Mouse (Mus musculus) liver, adult 2 months (tissue): ENCODE data around the gene Kctd20. TPM values are rescaled to one million over a fixed set of nuclear protein-coding genes. Genes with fewer than 3 reads are reported as not detected.

Experiments used
- DNase-seq: peaks from one replicate; pipeline ENCODE4 v3.0.0-alpha.2; 2011; ENCODE audit warnings: low read depth, low spot score; ENCODE audit errors: extremely low read depth
- H3K27ac ChIP-seq: fragments of 200-500 bp; replicated peaks from 2 replicates; pipeline ENCODE4 v1.5.1; 2012; ENCODE audit warnings: low read depth, mild to moderate bottlenecking, control low read depth, inconsistent platforms, low read length; ENCODE audit not compliant: insufficient read depth
- H3K27me3 ChIP-seq: fragments of 200-500 bp; 2 replicates; pipeline ENCODE4 v1.6.1; 2012; ENCODE audit warnings: mild to moderate bottlenecking, moderate library complexity, low read length, inconsistent platforms; ENCODE audit not compliant: control insufficient read depth, insufficient read depth
- H3K36me3 ChIP-seq: fragments of 200-500 bp; 2 replicates; pipeline ENCODE4 v1.6.1; 2012; ENCODE audit warnings: low read length, inconsistent platforms; ENCODE audit not compliant: control insufficient read depth, insufficient read depth
- H3K4me1 ChIP-seq: fragments of 200-500 bp; 2 replicates; pipeline ENCODE4 v1.6.1; 2011; ENCODE audit warnings: low read length; ENCODE audit not compliant: control insufficient read depth, insufficient read depth
- H3K4me3 ChIP-seq: fragments of 200-500 bp; 2 replicates; pipeline ENCODE4 v1.5.1; 2011; ENCODE audit warnings: low read depth, mild to moderate bottlenecking, control low read depth, low read length, moderate library complexity; ENCODE audit not compliant: insufficient read depth
- H3K79me2 ChIP-seq: fragments of 200-500 bp; 2 replicates; pipeline ENCODE4 v1.6.1; 2012; ENCODE audit warnings: inconsistent platforms, mild to moderate bottlenecking, low read length, moderate library complexity; ENCODE audit not compliant: control insufficient read depth, insufficient read depth
- H3K9ac ChIP-seq: fragments of 200-500 bp; 2 replicates; pipeline ENCODE4 v1.6.1; 2012; ENCODE audit warnings: low read depth, mild to moderate bottlenecking, control low read depth, inconsistent platforms, low read length
- CTCF ChIP-seq: fragments of 200-500 bp; IDR thresholded peaks from 2 replicates; pipeline ENCODE4 v1.5.1; 2011; ENCODE audit warnings: low read depth, low read length, control low read depth
- POLR2A ChIP-seq: fragments of 200-500 bp; IDR thresholded peaks from 2 replicates; pipeline ENCODE4 v1.6.1; 2011; ENCODE audit warnings: low read length, control low read depth; ENCODE audit not compliant: insufficient read depth; ENCODE audit errors: extremely low read depth
- WGBS: fragments of 180-500 bp; shearing (Covaris S2); methylation state at CpG from one replicate; pipeline ENCODE4 v1.1.7; 2018; 5-methylcytosine and 5-hydroxymethylcytosine counted together
- polyA plus RNA-seq: library from polyadenylated mRNA; depleted of rRNA; stranded (reverse); fragments of >200 nt; gene quantifications from 2 replicates; pipeline ENCODE4 v1.2.3, GENCODE M21; 2012; rRNA removed
- total RNA-seq: library from RNA; depleted of rRNA; stranded (reverse); fragments of >200 nt; gene quantifications from 2 replicates; pipeline ENCODE4 v1.2.3, GENCODE M21; 2014; rRNA removed

Gene Kctd20
- total RNA-seq (22.3 and 24.0 TPM in 2 replicates), polyA plus RNA-seq (17.9 and 18.9 TPM in 2 replicates)

DNA sequence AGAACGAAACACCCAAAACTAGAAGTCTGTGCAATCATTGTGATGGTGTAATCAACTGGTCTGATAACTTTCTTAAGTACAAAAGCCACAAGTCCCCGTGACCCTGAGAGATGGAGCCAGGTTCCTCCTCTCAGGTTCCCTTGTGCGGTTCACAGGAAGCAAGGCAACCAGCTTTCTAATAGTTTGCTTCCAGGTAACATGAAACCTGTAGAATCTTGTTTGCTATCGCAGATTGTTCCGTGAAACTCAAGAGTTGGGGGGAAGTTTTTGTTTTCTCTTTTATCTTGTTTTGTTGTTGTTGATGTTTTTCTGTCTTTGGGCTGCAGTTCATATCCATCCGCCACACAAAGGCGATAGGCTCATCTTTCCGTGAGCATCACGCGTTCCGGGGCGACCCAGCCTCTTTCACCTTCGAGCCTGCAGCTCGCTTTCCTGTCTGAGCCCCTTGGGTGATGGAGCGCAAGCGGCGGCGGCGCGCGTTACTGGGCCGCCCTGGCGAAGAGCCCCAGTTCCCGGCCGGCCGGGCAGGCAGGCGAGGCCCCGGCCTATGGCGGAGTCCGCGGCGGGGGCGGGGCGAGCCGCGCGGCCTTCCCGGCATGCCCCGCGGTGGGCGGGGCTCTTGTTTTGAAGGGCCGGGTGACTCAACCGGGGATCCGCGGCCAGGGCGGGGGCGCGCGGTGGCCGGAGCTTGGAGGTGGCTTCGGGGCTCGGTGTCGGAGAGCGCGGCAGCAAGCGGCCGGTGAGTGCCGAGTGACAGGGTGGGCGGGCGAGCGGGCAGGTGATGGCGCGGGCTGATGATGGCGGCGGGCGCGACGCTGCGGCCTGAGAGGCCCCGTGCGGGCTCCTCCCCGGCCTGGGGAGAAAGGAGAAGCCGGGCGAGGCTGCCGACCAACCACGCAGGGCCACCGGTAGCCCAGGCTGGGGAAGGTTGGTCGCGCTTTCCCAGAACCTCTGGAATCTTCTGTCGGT lies at the start of gene Kctd20:
Gene Kctd20, plus strand, starts transcription at position 120 of the 969 bp plus-strand sequence.
- H3K9ac ChIP-seq: peak within 1 kb of the TSS; percentile 98
- H3K79me2 ChIP-seq: peaks cover 32% of the 10 kb centered on the region
- peak; percentile 67 for DNase-seq
- H3K36me3 ChIP-seq: no peaks in the 10 kb centered on the region
- no peaks in the 10 kb centered on the region for H3K27me3 ChIP-seq
- peak within 1 kb of the TSS; percentile 95 for H3K27ac ChIP-seq
- H3K4me1 ChIP-seq: peaks cover 17% of the 10 kb centered on the region
- TF ChIP-seq POLR2A (peak; percentile 86; the same call in 1 of the 2 replicates), CTCF (no peak)
- H3K4me3 ChIP-seq: peak within 1 kb of the TSS; percentile 82
- WGBS: under 1% methylated on average over 80 of the region's 80 CpGs

DNA sequence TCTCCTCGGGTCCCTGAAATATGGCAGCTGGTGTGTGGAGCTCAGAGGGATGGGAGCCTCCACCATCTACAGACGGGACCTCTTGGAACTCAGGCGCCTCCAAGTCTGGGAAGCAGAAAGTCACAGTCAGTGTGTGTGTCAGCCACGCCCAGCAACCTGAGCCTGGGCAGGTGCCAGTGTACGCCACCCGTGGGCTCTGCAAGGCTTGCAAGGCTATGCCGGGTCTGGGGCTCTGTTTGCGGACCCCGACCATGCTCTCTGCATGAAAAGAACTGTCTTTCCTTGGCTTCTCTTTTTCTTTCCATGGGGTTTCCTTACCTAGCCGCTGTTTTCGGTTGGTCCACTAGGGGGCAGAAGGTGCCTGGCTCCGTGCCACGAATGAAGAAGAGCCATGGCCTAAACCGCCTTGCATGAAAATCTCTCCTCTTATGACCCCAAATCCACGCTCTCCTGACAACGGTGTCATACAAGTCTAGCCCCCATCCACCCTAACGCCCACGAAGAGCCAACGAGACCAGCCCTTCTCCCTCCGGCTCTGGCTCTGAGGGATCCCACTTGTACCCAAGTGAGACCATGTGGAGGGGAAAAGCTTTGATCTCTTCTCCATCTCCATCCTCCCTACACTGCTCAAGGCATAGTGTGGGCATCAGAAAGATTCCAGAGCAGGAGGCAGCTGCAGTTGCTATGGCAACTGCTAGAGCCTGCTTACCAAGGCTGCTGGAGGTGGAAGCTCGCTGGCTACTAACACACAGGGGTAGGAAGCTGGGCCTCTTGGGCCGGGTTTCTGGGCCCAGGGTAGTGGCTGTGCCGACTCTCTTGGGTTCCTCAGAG lies 47.0 kb upstream of the Kctd20 start:
- 37% methylated on average over 23 of the region's 23 CpGs for WGBS
- Histone ChIP-seq H3K27me3 (no peaks in the 10 kb centered on the region), H3K36me3 (no peaks in the 10 kb centered on the region), H3K4me3 (no peak overlapping the region), H3K79me2 (no peaks in the 10 kb centered on the region), H3K4me1 (0 out of 2 replicates have a peak, but pooled peaks cover under 1% of the 10 kb centered on the region), H3K9ac (no peak overlapping the region), H3K27ac (no peak overlapping the region)
- TF ChIP-seq CTCF: peak; percentile 91
- TF ChIP-seq POLR2A: no peak
- peak; percentile 19 for DNase-seq

GRCm38 (mm10) chr17:28905377-28905916 lies 46.3 kb upstream of the Kctd20 start:
- Histone ChIP-seq H3K4me3 (no peak overlapping the region), H3K27ac (no peak overlapping the region), H3K36me3 (no peaks in the 10 kb centered on the region), H3K9ac (no peak overlapping the region), H3K27me3 (no peaks in the 10 kb centered on the region), H3K79me2 (no peaks in the 10 kb centered on the region), H3K4me1 (0 out of 2 replicates have a peak, but pooled peaks cover 3% of the 10 kb centered on the region)
- no peak for TF ChIP-seq CTCF
- TF ChIP-seq POLR2A: no peak
- no peak for DNase-seq
- 93% methylated on average over 13 of the region's 13 CpGs for WGBS

DNA sequence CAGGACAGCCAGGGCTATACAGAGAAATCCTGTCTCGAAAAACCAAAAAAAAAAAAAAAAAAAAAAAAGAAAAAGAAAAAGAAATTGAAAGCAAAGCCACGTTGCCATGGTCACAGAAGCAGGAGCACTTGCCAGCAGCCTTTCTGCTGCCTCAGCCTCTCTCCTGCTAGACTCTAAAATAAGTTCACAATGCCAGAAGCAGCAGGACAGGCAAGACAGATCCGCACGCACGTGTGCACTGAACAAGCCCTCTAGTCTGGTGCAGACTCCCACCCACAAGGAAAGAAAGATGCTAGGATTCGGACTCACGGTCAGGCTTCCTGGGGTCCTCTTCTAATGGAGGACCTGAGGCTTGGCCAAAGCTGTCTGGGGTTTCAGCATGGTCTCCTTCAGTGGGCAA lies 43.8 kb upstream of the Kctd20 start:
- no peak for DNase-seq
- Histone ChIP-seq H3K9ac (no peak overlapping the region), H3K36me3 (no peaks in the 10 kb centered on the region), H3K79me2 (no peaks in the 10 kb centered on the region), H3K4me3 (no peak overlapping the region), H3K27ac (no peak overlapping the region), H3K4me1 (peaks cover 6% of the 10 kb centered on the region), H3K27me3 (no peaks in the 10 kb centered on the region)
- whole genome bisulfite sequencing: 72% methylated on average over 7 of the region's 7 CpGs
- TF ChIP-seq POLR2A (no peak), CTCF (no peak)

GRCm38 (mm10) chr17:28909252-28909941 lies 42.4 kb upstream of the Kctd20 start:
- no peak overlapping the region for H3K27ac ChIP-seq
- TF ChIP-seq CTCF (peak; percentile 79), POLR2A (no peak)
- 15% methylated on average over 29 of the region's 29 CpGs for WGBS
- no peak overlapping the region for H3K9ac ChIP-seq
- H3K4me1 ChIP-seq: peaks cover 10% of the 10 kb centered on the region
- no peaks in the 10 kb centered on the region for H3K36me3 ChIP-seq
- no peak overlapping the region for H3K4me3 ChIP-seq
- DNase-seq: no peak
- H3K79me2 ChIP-seq: no peaks in the 10 kb centered on the region
- H3K27me3 ChIP-seq: no peaks in the 10 kb centered on the region
